Mouse (Mus musculus): ENCODE measurements at regions not wholly inside any gene's neighbourhood (a gene's known extent, or its start where the extent isn't known, plus 50 kb on each side); places are given as distances from the start of the nearest gene placed in this dataset.

GRCm38 (mm10) chr6:51002713-51003112 is 348.5 kb upstream of the Npvf start:
- DNase-seq (ENCODE audit: extremely low read depth, low read depth): no peak

GRCm38 (mm10) chr6:51006074-51006591 is 351.9 kb upstream of the Npvf start:
- DNase-seq (ENCODE audit: extremely low read depth, low read depth): no peak

- DNase-seq (ENCODE audit: extremely low read depth, low read depth): no peak
Observed at GRCm38 (mm10) chr6:51009526-51010340, 355.5 kb upstream of the Npvf start.

GRCm38 (mm10) chr6:51010536-51010935 is 356.3 kb upstream of the Npvf start:
- DNase-seq (ENCODE audit: extremely low read depth, low read depth): no peak

GRCm38 (mm10) chr6:51012086-51012830 is 358.0 kb upstream of the Npvf start:
- DNase-seq (ENCODE audit: extremely low read depth, low read depth): no peak

GRCm38 (mm10) chr6:51015735-51016134 is 361.5 kb upstream of the Npvf start:
- no peak for DNase-seq (ENCODE audit: extremely low read depth, low read depth)

GRCm38 (mm10) chr6:51016441-51017070 is 362.3 kb upstream of the Npvf start:
- no peak for DNase-seq (ENCODE audit: extremely low read depth, low read depth)

- no peak for DNase-seq (ENCODE audit: extremely low read depth, low read depth)
Observed at GRCm38 (mm10) chr6:51017260-51017999, 363.2 kb upstream of the Npvf start.

GRCm38 (mm10) chr6:51021206-51021605 is 367.0 kb upstream of the Npvf start:
- DNase-seq (ENCODE audit: extremely low read depth, low read depth): no peak

GRCm38 (mm10) chr6:51023361-51023760 is 369.1 kb upstream of the Npvf start:
- DNase-seq (ENCODE audit: extremely low read depth, low read depth): no peak

- no peak for DNase-seq (ENCODE audit: extremely low read depth, low read depth)
Observed at GRCm38 (mm10) chr6:51024756-51025155, 370.5 kb upstream of the Npvf start.

GRCm38 (mm10) chr6:51025411-51025810 is 371.2 kb upstream of the Npvf start:
- no peak for DNase-seq (ENCODE audit: extremely low read depth, low read depth)

- DNase-seq (ENCODE audit: extremely low read depth, low read depth): no peak
Observed at GRCm38 (mm10) chr6:51027296-51027695, 373.1 kb upstream of the Npvf start.

- no peak for DNase-seq (ENCODE audit: extremely low read depth, low read depth)
Observed at GRCm38 (mm10) chr6:51029516-51029915, 375.3 kb upstream of the Npvf start.

GRCm38 (mm10) chr6:51029953-51030352 is 375.7 kb upstream of the Npvf start:
- DNase-seq (ENCODE audit: extremely low read depth, low read depth): no peak

- no peak for DNase-seq (ENCODE audit: extremely low read depth, low read depth)
Observed at GRCm38 (mm10) chr6:51033835-51034234, 379.6 kb upstream of the Npvf start.

GRCm38 (mm10) chr6:51036074-51036473 is 381.8 kb upstream of the Npvf start:
- no peak for DNase-seq (ENCODE audit: extremely low read depth, low read depth)

GRCm38 (mm10) chr6:51036553-51036952 is 382.3 kb upstream of the Npvf start:
- DNase-seq (ENCODE audit: extremely low read depth, low read depth): no peak

GRCm38 (mm10) chr6:51036956-51037355 is 382.7 kb upstream of the Npvf start:
- no peak for DNase-seq (ENCODE audit: extremely low read depth, low read depth)

- no peak for DNase-seq (ENCODE audit: extremely low read depth, low read depth)
Observed at GRCm38 (mm10) chr6:51039486-51040180, 385.4 kb upstream of the Npvf start.

GRCm38 (mm10) chr6:51043970-51044369 is 388.5 kb upstream of the Nfe2l3 start:
- no peak for DNase-seq (ENCODE audit: extremely low read depth, low read depth)

All from MEL-GATA-1-ER (cell line).